Mouse (Mus musculus) bone marrow, adult 2 months (tissue): Measurements from ENCODE around the gene Ap5z1.

Source experiments
- CTCF ChIP-seq: fragments of 200-500 bp; IDR thresholded peaks from 2 replicates; pipeline ENCODE4 v1.5.1; 2011; ENCODE audit warnings: low read length, control low read depth; ENCODE audit not compliant: control insufficient read depth, insufficient read depth
- POLR2A ChIP-seq: fragments of 200-500 bp; IDR thresholded peaks from 2 replicates; pipeline ENCODE4 v1.6.1; 2011; ENCODE audit warnings: low read depth, mild to moderate bottlenecking, control low read depth, low read length, borderline replicate concordance; ENCODE audit not compliant: control insufficient read depth

DNA sequence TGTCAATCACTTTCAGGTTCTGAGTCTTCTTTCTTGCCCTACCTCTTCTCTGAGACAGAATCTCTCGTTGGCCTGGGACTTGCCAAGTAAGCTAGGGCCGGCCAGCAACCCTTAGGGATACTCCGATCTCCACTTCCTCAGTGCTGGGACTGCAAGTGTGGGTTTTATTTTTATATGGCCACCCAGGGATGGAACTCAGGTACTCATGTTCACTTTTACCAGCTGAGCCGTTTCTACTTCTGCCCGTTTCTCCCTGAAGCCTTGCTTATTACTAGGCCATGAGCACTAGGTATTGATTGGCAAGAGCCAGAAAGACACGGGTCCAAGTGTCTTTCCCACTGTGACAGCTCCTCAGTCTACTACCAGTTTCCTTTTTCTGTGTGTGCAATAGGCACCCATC is 733 bp upstream of the Ap5z1 start:
- TF ChIP-seq CTCF (no peak), POLR2A (no peak)
